Mouse (Mus musculus) CD4-positive helper T cell, adult 2 months (primary cell): Measurements from ENCODE around the gene Mplkip.
A peak's percentile ranks its signal among the peaks of the same experiment; 100 is the strongest.

Source experiments
- DNase-seq: peaks from one replicate; pipeline ENCODE4 v3.0.0-alpha.2; 2012; ENCODE audit warnings: low read depth, missing footprints, low spot score

Gene Mplkip

GRCm38 (mm10) chr13:17694911-17695699, at the start of gene Mplkip, which contains the start of gene Sugct:
Gene Mplkip (plus strand): TSS chr13:17695192.
Gene Sugct (minus strand): TSS chr13:17695553.
- peak; percentile 100 for DNase-seq

- DNase-seq = no peak
Measured at GRCm38 (mm10) chr13:17667380-17667779, 27.6 kb upstream of the Mplkip start.

- DNase-seq = no peak
Measured at GRCm38 (mm10) chr13:17671122-17671521, 23.9 kb upstream of the Mplkip start.

DNA sequence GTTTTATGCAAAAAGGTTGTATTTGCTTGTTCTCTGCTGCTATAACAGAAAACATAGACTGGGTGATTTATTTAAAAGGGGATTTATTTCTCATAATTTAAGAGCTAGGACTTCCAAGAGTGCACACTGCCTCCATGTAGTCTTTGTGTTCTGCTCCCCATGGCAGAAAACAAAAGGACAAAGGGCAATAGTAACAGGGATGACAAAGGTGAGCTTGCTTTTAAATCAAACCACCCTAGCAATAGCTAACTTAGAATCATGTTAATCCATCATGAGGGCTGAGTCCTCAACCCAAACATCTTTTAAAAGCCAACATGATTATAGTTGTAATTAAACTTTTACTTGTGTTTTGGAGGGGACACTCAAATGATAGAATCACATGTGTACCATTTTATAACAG, 5.5 kb upstream of the Mplkip start:
- no peak for DNase-seq

GRCm38 (mm10) chr13:17690686-17691085, 4.3 kb upstream of the Mplkip start:
- no peak for DNase-seq

DNA sequence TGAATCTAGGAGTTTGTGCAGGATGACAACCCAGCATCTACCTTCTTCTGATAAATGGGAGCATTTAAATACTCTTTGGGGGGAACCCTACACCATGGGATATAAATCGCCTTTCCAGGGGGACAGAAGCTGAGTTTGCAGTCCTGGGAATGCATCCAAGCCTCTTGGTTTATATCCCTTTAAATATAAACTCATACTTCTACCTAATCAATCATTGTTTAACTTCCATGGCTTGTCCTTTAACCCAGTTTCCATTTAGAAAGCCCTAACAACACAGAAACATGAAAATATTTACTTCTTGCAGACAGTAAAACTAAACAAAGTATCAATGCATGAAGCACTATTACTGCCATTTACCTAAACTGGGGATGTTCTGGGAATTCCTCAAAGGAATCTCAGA, 3.6 kb upstream of the Mplkip start:
- DNase-seq = no peak

- peak; percentile 60 for DNase-seq
Measured at GRCm38 (mm10) chr13:17693816-17694215, 1.2 kb upstream of the Mplkip start.

- DNase-seq = no peak
Measured at GRCm38 (mm10) chr13:17694414-17694813, 578 bp upstream of the Mplkip start.

GRCm38 (mm10) chr13:17695898-17696580, 1.0 kb downstream of the Mplkip start:
- DNase-seq = peak; percentile 18

GRCm38 (mm10) chr13:17700090-17700715, 5.2 kb downstream of the Mplkip start:
- no peak for DNase-seq

DNA sequence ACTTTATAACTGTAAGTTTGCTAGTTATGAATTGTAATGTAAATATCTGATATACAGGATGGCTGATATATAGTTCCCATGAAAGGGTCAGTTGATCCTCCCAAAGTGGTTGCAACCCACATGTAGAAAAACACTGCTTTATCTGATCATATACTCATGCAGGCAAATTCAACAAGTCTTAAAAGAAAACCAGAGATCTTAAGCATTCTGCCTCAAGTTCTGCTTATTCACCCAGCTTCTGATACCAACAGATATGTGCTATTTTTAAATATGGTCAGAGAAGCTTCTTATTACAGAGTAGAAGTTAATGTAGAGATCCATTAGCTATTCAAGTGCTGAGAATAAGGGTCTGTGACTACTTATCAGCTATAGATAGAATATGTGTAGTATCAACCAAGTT, 6.3 kb downstream of the Mplkip start:
- no peak for DNase-seq

DNA sequence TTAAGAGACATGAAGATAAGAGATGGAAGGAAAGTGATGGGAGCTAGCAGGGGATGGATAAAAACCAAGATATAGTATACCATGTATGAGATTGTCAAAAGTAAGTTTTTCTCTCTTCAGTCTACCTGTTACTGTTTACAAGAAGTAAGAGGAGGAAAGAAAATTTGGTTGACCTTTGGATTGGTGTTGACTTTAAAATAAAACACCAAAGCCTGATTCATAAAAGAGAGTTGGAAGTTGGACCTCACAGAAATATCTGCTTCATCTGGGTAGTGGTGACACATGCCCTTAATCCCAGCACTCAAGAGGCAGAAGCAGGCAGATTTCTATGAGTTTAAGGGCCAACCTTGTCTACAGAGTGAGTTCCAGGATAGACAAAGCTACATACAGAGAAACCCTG, 7.3 kb downstream of the Mplkip start:
- no peak for DNase-seq

- no peak for DNase-seq
Measured at GRCm38 (mm10) chr13:17705188-17705826, 10.3 kb downstream of the Mplkip start.

DNA sequence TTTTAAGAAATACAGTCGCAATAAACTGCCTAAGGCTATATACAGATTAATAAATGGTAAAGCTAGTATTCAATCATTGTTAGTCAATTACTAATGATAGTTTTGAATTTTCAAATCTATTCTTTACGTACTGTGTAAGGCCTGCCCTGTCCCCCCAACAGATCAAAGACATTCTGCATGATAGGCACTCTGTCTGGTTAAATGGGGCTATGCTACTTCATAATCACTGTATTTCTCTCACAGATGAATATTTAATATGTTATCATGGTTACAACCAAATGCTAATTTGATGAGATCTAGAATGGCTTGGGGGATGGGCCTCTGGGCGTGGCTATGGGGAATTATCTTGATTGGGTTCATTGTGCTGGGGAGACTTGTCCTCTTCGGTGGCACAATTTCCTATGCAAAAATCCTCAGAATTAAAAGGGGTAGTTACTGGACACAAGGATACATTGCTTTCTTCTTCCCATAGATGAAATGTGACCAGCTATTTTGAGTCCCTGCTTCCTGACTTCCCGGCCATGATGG, 13.9 kb downstream of the Mplkip start:
- no peak for DNase-seq

DNA sequence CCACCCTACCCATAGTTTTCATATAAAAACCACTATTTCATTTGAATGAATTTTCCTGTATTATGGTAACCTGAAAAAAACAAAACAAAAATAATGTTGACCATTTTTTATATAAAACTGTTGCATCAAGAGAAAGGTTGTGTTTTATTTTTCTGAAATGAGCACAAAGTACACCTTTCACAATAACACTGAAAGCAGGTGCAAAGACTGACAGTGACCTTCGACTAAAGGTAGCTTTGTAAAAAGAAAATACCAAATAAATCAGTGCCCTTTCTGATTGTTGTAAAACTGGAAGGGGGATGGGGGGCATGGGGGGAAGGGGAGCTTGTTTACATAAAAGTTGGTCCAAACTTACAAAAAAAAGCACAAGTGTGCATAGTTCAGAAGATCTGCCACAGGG, 22.4 kb downstream of the Mplkip start:
- no peak for DNase-seq

DNA sequence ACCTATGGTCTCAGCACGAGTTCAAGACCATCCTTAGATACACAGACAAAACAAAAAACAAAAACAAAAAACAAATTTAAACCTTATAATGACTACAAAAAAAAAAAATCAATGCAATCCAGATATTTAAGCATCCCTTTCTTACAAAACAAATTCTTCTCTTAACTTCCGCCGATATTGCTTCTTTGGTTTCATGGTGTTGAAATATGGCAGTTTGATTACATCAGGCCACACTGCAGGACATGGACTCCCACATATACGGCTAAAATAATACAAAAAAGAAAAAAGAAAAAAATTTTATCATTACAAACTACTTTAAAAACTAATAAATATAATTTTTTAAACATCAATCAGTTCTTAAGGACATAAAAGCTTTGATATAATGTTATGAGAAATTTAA, 32.9 kb downstream of the Mplkip start:
- no peak for DNase-seq

- DNase-seq = no peak
Measured at GRCm38 (mm10) chr13:17728798-17729197, 33.8 kb downstream of the Mplkip start.
